Mouse (Mus musculus) cortical plate, adult 2 months (tissue): ENCODE measurements around the gene Tnr. TPM values are rescaled to one million over a fixed set of nuclear protein-coding genes. Genes with fewer than 3 reads are reported as not detected.
"Not testable (repeated sequence)": the region's sequence is repeated elsewhere in the genome, so short reads cannot be mapped to it uniquely, and the experiment has no call there.

ENCODE experiments used
- H3K27ac ChIP-seq: fragments of 200-500 bp; 2 replicates; pipeline ENCODE4 v1.5.1; 2012; ENCODE audit warnings: low read length, control low read depth, inconsistent platforms; ENCODE audit not compliant: insufficient read depth
- H3K4me1 ChIP-seq: fragments of 200-500 bp; 2 replicates; pipeline ENCODE4 v1.6.1; 2011; ENCODE audit warnings: low read length; ENCODE audit not compliant: control insufficient read depth, insufficient read depth
- H3K4me3 ChIP-seq: fragments of 200-500 bp; 2 replicates; pipeline ENCODE4 v1.5.1; 2011; ENCODE audit warnings: mild to moderate bottlenecking, low read length, control low read depth; ENCODE audit not compliant: insufficient read depth
- CTCF ChIP-seq: fragments of 200-500 bp; IDR thresholded peaks from 2 replicates; pipeline ENCODE4 v1.5.1; 2011; ENCODE audit warnings: mild to moderate bottlenecking, control low read depth, low read length; ENCODE audit not compliant: insufficient read depth; ENCODE audit errors: extremely low read depth
- POLR2A ChIP-seq: fragments of 200-500 bp; IDR thresholded peaks from 2 replicates; pipeline ENCODE4 v1.6.1; 2011; ENCODE audit warnings: mild to moderate bottlenecking, low read length, control low read depth; ENCODE audit not compliant: insufficient read depth; ENCODE audit errors: extremely low read depth
- polyA plus RNA-seq: library from polyadenylated mRNA; depleted of rRNA; stranded (reverse); fragments of >200 nt; gene quantifications from 2 replicates; pipeline ENCODE4 v1.2.3, GENCODE M21; 2012

Tnr gene
- polyA plus RNA-seq, 1 experiment, result 32.1 TPM

- no peak overlapping the region for H3K4me3 ChIP-seq
- no peaks in the 10 kb centered on the region for H3K4me1 ChIP-seq
- H3K27ac ChIP-seq, result no peak overlapping the region
- TF ChIP-seq POLR2A (no peak), CTCF (no peak)
Measured at GRCm38 (mm10) chr1:159924105-159924504, 400.5 kb downstream of the Tnr start.

- TF ChIP-seq POLR2A (no peak), CTCF (no peak)
- Histone ChIP-seq H3K4me1 (no peaks in the 10 kb centered on the region), H3K4me3 (no peak overlapping the region), H3K27ac (no peak overlapping the region)
Measured at GRCm38 (mm10) chr1:159924684-159925083, 401.1 kb downstream of the Tnr start.

- no peak overlapping the region for H3K4me3 ChIP-seq
- no peak overlapping the region for H3K27ac ChIP-seq
- H3K4me1 ChIP-seq, result no peaks in the 10 kb centered on the region
- no peak for TF ChIP-seq POLR2A
- TF ChIP-seq CTCF, result no peak
Measured at GRCm38 (mm10) chr1:159928681-159929335, 405.2 kb downstream of the Tnr start.

- Histone ChIP-seq H3K27ac (no peak overlapping the region), H3K4me1 (no peaks in the 10 kb centered on the region), H3K4me3 (no peak overlapping the region)
- TF ChIP-seq POLR2A (no peak), CTCF (no peak)
Measured at GRCm38 (mm10) chr1:159932092-159932491, 408.5 kb downstream of the Tnr start.

- no peak overlapping the region for H3K27ac ChIP-seq
- H3K4me1 ChIP-seq, result no peaks in the 10 kb centered on the region
- TF ChIP-seq CTCF (no peak), POLR2A (no peak)
- no peak overlapping the region for H3K4me3 ChIP-seq
Measured at GRCm38 (mm10) chr1:159932598-159932997, 409.0 kb downstream of the Tnr start.

GRCm38 (mm10) chr1:159938449-159938848 is 414.9 kb downstream of the Tnr start:
- TF ChIP-seq CTCF (no peak), POLR2A (no peak)
- Histone ChIP-seq H3K4me3 (no peak overlapping the region), H3K27ac (no peak overlapping the region), H3K4me1 (no peaks in the 10 kb centered on the region)

GRCm38 (mm10) chr1:159939335-159939734 is 415.8 kb downstream of the Tnr start:
- Histone ChIP-seq H3K4me3 (no peak overlapping the region), H3K4me1 (no peaks in the 10 kb centered on the region), H3K27ac (no peak overlapping the region)
- no peak for TF ChIP-seq CTCF
- no peak for TF ChIP-seq POLR2A

- H3K4me1 ChIP-seq, result no peaks in the 10 kb centered on the region
- no peak overlapping the region for H3K4me3 ChIP-seq
- TF ChIP-seq CTCF, result no peak
- TF ChIP-seq POLR2A, result no peak
- H3K27ac ChIP-seq, result no peak overlapping the region
Measured at GRCm38 (mm10) chr1:159953526-159953925, 430.0 kb downstream of the Tnr start.

GRCm38 (mm10) chr1:159963351-159963750 is 439.8 kb downstream of the Tnr start:
- H3K4me3 ChIP-seq, result no peak overlapping the region
- no peak overlapping the region for H3K27ac ChIP-seq
- H3K4me1 ChIP-seq, result no peaks in the 10 kb centered on the region
- TF ChIP-seq CTCF, result no peak
- no peak for TF ChIP-seq POLR2A

GRCm38 (mm10) chr1:159966286-159966685 is 442.7 kb downstream of the Tnr start:
- not testable (repeated sequence) for H3K27ac ChIP-seq, H3K4me1 ChIP-seq, H3K4me3 ChIP-seq
